Mouse (Mus musculus) spleen, adult 2 months (tissue): Measurements from ENCODE around the gene Capn3.

ENCODE experiments used
- CTCF ChIP-seq: fragments of 200-500 bp; IDR thresholded peaks from 2 replicates; pipeline ENCODE4 v1.5.1; 2011; ENCODE audit warnings: mild to moderate bottlenecking, inconsistent platforms; ENCODE audit not compliant: insufficient read depth, insufficient read length, insufficient replicate concordance; ENCODE audit errors: extremely low read depth
- POLR2A ChIP-seq: fragments of 200-500 bp; IDR thresholded peaks from 2 replicates; pipeline ENCODE4 v1.6.1; 2011; ENCODE audit warnings: low read depth, low read length, inconsistent platforms

DNA sequence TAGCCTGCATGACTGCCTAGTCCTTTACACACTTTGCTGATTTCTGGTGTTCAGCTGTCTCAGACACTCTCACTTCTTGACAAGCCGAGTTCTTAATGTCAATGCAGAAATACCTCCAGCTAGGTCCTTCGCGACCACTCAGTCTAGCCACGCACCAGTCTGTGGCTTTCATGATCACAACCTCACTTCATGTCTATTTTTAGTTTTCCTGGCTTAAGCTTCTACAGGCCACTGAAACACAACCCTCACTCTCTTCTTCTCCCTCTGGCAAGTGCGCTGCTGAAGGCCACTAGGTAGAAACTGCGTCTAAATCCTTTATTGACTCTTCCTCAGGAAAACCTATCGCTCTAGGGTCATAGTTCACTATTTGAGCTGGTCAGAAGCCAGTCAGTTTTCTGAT, 7.5 kb downstream of the Capn3 start:
- TF ChIP-seq CTCF = no peak
- no peak for TF ChIP-seq POLR2A
